ENCODE assay signal across 23 mouse cellular contexts in the genomic region with DNA sequence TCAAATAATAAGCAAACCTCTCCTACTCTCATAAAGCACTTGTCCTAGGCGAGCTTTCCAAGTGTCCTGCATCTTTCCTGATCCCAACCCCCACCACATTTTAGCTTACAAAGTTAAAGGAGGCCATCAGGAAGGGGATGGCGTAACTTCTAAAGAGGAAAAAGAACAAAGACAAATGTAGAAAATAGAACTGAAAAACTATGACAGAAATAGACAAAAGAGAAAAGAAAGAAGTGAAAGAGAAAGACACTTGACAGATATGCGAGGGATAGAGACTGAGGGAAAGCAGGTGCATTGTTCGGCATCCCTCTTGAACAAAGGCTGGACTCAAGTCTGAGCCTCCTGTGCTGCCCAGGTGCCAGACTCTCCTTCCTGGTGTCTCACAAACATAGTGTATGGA.
"Had no signal": no experiment of that assay in that cellular context is flagged by ENCODE, and none has a peak within 500 bp of the region (broad histone marks: within the 10 kb centered on the region; RNA-seq: fewer than 3 reads in every experiment).

No protein-coding gene starts in this region.

- DNase-seq: kidney, adult 2 months; kidney, postnatal 25 days; left cerebral cortex, postnatal 4 days; liver, postnatal 0 days; lung, embryonic 14.5 days; retina, postnatal 1 day; right cerebral cortex, postnatal 25 days; spleen, adult 18-20 months; thymus, adult 18-20 months; thymus, postnatal 36 days had no signal

- H3K9ac ChIP-seq: limb, embryonic 12.5 days; limb, embryonic 15.5 days; liver, embryonic 14.5 days; liver, postnatal 0 days; lung, embryonic 14.5 days; midbrain, embryonic 12.5 days; neural tube, embryonic 13.5 days; stomach, embryonic 15.5 days had no signal

- H3K4me3 ChIP-seq: limb, embryonic 12.5 days; limb, embryonic 15.5 days; megakaryocyte, embryonic 14.5 days; midbrain, embryonic 12.5 days; myocyte; neural tube, embryonic 13.5 days; stomach, embryonic 15.5 days had no signal

- H3K36me3 ChIP-seq: limb, embryonic 12.5 days; limb, embryonic 15.5 days; midbrain, embryonic 12.5 days; neural tube, embryonic 13.5 days; stomach, embryonic 15.5 days had no signal

- H3K27ac ChIP-seq: kidney, postnatal 0 days; limb, embryonic 12.5 days; limb, embryonic 15.5 days; liver, embryonic 14.5 days; macrophage; midbrain, embryonic 12.5 days; neural tube, embryonic 13.5 days; stomach, embryonic 15.5 days had no signal

- H3K4me1 ChIP-seq: megakaryocyte, embryonic 14.5 days; midbrain, embryonic 12.5 days; stomach, embryonic 15.5 days had no signal

- H3K27me3 ChIP-seq: limb, embryonic 15.5 days; megakaryocyte, embryonic 14.5 days; midbrain, embryonic 12.5 days; neural tube, embryonic 13.5 days; stomach, embryonic 15.5 days had no signal

- H3K9me3 ChIP-seq: limb, embryonic 12.5 days; limb, embryonic 15.5 days; megakaryocyte, embryonic 14.5 days; midbrain, embryonic 12.5 days; neural tube, embryonic 13.5 days; stomach, embryonic 15.5 days had no signal

- H3K4me2 ChIP-seq: limb, embryonic 12.5 days; limb, embryonic 15.5 days; liver, embryonic 11.5 days; lung, embryonic 14.5 days; midbrain, embryonic 12.5 days; neural tube, embryonic 13.5 days; stomach, embryonic 15.5 days had no signal

- ATAC-seq: intestine, postnatal 0 days; liver, postnatal 0 days; lung, postnatal 0 days had no signal
